Mouse (Mus musculus): ENCODE measurements around the gene Sv2b.

- TF ChIP-seq EP300 (IDR thresholded peaks at IDR 0.05) (no peak), CTCF (IDR thresholded peaks at IDR 0.05) (no peak)
These were observed 18.5 kb downstream of the Sv2b start for GRCm38 (mm10) chr7:75290554-75290953.
